Mouse (Mus musculus) erythroblast, adult 5-6 weeks (primary cell): Measurements from ENCODE around the gene Wdfy4. TPM values are rescaled to one million over a fixed set of nuclear protein-coding genes. Genes with fewer than 3 reads are reported as not detected.

Experiments used
- ATAC-seq: replicated peaks from 2 replicates; pipeline ENCODE4 v1.8.0; 2016; ENCODE audit warnings: moderate number of reproducible peaks, mild to moderate bottlenecking, moderate TSS enrichment, inconsistent platforms; ENCODE audit not compliant: poor library complexity, low FRiP score, severe bottlenecking
- total RNA-seq, 2 experiments: library from RNA; stranded (forward) in 1 of 2; stranded (reverse) in 1 of 2; fragments of 150-400 nt in 1 of 2; fragments of 200-764, 138-1000 nt in 1 of 2; gene quantifications; 2 replicates each; pipeline versions ENCODE4 v1.2.3 to v1.2.4; 2015 to 2017; ENCODE audit warnings: low replicate concordance in 2 of 2

The Wdfy4 gene
- total RNA-seq, 2 experiments from 2014 or later = 5.9 to 13.6 TPM

DNA sequence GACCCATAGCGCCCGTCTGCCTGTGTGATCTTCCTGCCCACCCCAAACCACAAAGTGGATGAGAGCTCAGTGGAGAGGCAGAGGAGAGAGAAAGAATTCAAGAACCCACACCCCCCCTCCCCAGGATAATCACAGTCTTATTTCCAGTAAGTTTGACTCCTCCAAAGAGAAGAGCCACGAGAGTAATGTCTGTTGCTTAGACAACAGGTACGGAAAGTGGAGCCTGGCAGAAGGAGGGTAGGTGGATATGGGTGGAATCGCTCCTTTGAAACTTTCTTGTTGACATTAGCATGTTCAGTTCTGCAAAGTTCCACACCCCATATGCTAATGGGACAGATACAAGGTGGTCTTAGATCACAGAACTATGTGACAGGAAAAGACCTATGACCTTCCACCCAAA is 88.8 kb downstream of the Wdfy4 start:
- ATAC-seq = no peak

DNA sequence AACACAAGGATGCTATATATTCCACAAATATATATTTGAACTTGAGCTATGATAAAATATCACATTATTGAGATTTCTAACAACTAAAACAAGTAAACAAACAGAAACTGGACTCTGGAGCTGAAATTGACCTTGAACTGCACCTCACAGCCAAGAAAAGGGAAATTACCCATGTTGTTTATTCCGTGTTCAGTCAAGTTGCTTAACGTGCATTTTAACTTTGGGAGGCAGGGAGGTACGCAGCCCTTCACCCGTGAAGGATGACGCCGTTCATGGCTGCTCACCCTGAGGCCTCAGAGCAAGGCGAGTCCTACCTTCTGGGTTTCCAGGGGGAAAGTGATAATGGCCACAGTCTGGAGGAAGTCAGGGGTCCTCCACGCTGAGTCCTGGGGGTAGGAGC is 102.0 kb downstream of the Wdfy4 start:
- ATAC-seq = no peak

- no peak for ATAC-seq
These were observed 103.0 kb downstream of the Wdfy4 start for GRCm38 (mm10) chr14:33082301-33082700.

- ATAC-seq = no peak
These were observed 103.9 kb downstream of the Wdfy4 start for GRCm38 (mm10) chr14:33081370-33081860.

DNA sequence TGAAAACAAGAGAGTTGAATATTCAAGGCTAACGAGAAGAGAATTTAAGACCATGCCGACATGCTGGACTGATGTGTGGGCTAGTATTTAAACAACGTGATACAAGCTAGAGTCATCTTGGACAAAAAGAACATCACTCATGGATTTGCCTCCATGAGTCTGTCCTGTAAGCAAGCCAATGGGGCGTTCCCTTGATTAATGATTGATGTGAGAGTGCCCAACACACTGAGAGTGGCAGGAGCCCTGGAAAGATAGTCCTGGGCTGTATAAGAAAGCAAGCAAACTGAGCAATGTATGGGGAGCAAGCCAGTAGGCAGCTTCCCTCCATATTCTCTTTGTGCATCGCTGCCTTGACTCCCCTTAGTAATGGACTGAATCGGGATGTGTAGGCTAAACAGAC is 106.7 kb downstream of the Wdfy4 start:
- no peak for ATAC-seq

DNA sequence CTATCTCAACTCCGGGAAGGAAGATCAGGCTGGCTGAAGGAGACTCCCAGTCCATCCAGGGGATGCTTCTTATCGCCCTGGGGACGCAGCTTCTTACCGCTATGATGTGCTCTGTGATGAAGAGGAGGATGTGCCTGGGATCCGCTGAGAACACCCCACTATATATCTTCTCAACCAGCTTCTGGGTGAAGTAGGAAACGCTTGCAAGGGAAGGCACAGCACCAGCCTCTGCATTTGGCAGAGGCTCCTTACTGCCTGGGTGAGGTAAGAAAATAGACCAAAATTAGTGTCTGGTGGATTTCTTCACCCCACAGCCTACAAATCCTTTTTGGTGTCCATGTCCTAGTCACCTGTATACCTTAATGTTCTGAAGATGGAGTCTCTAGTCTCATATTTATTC is 107.2 kb downstream of the Wdfy4 start:
- ATAC-seq = no peak

GRCm38 (mm10) chr14:33073355-33073754 is 112.0 kb downstream of the Wdfy4 start:
- ATAC-seq = no peak

GRCm38 (mm10) chr14:33072351-33072750 is 113.0 kb downstream of the Wdfy4 start:
- no peak for ATAC-seq

DNA sequence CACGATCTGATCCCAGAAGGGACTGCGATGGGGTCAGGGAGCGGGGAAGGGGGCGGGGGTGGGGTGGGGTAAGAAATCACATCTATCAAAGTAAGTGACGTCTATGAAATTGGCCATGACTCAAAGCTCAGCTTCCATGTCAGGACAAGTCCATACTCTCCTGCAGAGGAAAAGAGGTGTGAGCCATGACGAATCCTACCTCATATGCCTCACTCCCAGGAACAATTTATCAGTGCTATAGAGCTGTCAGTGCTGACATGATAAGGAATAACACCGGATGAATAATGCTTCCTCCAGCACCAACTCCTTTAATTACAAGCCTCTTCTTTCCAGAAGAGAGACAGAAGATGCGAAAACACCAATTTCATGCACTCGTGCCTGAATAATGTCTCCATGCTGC is 117.6 kb downstream of the Wdfy4 start:
- no peak for ATAC-seq

GRCm38 (mm10) chr14:33062996-33063395 is 122.3 kb downstream of the Wdfy4 start:
- no peak for ATAC-seq

DNA sequence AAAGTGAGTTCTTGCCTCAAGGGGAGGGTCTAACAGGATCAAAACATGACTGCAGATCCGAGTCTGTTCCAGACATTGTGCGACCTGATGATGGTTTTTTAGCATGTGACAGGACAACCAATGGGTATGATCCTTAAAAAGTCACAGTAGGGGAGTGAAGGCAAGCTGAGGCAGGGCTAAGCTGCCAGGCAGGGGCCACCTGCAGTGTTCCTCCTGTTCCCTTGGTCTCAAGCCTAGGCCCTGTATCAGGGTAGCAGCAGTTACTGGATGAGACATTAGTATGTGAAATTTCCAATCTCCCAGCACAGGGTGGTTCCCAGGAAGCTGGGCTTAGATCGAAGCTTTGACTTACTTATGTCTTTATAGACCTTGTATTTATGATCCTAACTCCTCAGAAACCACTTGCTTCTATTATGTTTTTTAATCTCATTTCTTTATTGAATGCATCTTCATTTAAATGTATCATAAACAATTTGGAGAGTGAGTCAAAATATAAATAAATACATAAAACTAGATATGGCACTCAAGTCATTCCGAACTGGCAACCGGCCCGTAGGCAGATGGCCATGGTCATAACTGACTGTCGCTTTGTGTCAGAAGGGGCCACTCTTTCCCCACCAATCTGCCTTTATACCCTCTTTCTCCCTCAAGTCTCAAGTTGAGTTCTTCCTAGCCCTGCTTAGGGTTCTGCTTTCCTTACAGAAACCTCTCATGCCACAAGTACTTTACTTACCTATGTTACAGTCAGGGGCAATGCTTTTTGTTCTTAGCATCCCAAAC is 126.2 kb downstream of the Wdfy4 start:
- ATAC-seq = no peak

GRCm38 (mm10) chr14:33053441-33053840 is 131.9 kb downstream of the Wdfy4 start:
- ATAC-seq = no peak

- no peak for ATAC-seq
These were observed 140.1 kb downstream of the Wdfy4 start for GRCm38 (mm10) chr14:33045217-33045616.

DNA sequence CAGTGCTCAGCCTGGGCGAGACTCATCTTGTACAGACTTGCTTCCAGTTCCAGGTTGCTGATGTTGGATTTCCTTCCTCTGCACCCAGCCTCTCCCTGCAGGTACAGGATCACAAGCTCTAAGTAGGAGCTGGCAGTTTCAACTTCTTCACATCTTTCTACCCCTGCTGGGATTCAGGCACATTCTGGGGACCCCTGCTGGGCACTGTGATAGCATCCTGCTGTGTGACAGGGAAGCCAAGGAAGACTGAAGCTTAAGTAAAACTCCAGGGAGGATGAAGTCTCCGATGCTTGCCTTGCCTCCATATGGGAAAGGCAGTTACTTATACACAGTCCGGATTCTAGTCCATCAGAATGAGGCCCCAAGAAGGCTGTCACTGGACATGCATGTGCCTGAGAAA is 148.5 kb downstream of the Wdfy4 start:
- no peak for ATAC-seq

DNA sequence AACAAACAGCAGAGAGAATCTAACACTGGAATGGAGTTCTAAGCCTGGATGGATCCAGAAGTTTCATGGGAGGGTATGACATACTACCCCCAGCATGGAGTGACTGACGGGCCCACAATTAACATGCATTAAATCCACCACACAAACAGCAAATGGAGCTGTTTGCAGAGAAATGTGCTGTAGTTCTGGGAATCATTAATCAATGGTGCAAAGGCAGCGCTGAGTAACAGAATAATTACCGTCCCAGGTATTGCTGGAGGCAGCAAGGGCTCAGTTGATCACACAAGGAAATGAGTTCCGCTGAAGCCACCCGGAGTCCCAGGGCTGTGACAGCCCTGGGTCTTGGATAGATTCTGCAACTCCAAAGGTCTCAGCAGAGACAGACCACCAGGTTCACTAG is 149.9 kb downstream of the Wdfy4 start:
- ATAC-seq = no peak

DNA sequence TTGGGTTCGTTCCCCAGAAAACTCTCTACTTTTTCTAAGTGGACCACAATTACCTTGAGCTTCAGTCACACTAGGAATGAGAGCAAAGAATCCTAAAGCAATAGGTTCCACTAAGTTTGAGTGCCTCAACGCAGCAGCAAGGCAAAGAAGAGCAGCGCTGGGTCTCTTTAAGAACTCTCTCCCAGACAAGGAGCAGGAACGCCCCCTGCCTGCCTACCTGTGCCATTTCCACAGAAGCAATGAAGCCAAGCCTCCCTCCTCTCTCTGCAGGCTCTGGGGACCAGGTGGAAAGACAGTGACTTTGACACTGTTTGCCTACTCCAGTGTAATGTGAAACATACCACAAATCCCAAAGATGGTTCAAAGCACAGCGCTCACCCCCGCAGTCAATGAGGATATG is 151.9 kb downstream of the Wdfy4 start:
- no peak for ATAC-seq

DNA sequence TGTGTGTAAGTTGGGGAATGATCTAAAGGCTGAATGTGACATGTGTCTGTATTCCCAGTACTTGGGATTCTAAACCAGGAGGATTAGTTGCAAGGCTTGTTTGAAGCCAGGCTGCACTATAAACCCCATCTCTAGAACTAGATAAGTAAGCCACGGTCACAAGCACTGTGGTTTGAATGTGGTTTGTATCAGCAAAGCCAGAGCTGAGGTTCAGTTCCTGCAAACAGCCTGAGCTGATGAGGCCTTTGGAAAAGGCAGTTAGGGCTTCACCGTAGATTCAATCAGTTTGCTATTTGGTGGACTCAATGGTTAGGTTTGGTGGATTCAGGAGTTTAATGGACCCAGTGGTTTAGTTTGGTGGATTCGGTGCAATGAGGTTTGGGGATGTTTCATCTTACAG is 154.5 kb downstream of the Wdfy4 start:
- no peak for ATAC-seq

GRCm38 (mm10) chr14:33019606-33020005 is 165.7 kb downstream of the Wdfy4 start:
- no peak for ATAC-seq

- no peak for ATAC-seq
These were observed 166.3 kb downstream of the Wdfy4 start for GRCm38 (mm10) chr14:33019050-33019449.

- no peak for ATAC-seq
These were observed 177.7 kb downstream of the Wdfy4 start for GRCm38 (mm10) chr14:33007638-33008037.

DNA sequence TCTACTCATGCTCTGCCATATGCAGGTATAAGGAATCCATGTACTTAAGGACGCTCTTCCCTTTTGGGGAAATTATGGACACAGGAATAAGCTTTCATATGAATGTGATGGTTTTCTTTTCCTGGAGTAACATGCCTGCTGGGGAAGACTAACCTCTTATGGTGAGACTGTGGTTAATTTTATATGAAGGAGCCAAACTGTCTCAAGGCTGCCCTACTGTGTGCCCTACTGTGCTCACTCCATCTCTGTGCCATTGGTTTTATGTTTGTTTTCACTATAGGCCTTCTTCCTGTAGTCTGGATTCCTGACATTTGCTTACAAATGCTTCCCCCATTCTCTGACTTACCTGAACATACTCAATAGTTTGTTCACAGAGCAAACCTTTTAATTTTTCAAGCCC is 180.2 kb downstream of the Wdfy4 start:
- no peak for ATAC-seq
